Mouse (Mus musculus) bone marrow macrophage, adult 2 months (primary cell): Measurements from ENCODE around the gene Tceal3.

ENCODE experiments used
- CTCF ChIP-seq: IDR thresholded peaks from 2 replicates; pipeline ENCODE4 v1.5.1; 2012; ENCODE audit warnings: low read depth, mild to moderate bottlenecking, low read length, moderate library complexity
- POLR2A ChIP-seq: IDR thresholded peaks from 2 replicates; pipeline ENCODE4 v1.6.1; 2012; ENCODE audit warnings: mild to moderate bottlenecking, low read depth, low read length, borderline replicate concordance

DNA sequence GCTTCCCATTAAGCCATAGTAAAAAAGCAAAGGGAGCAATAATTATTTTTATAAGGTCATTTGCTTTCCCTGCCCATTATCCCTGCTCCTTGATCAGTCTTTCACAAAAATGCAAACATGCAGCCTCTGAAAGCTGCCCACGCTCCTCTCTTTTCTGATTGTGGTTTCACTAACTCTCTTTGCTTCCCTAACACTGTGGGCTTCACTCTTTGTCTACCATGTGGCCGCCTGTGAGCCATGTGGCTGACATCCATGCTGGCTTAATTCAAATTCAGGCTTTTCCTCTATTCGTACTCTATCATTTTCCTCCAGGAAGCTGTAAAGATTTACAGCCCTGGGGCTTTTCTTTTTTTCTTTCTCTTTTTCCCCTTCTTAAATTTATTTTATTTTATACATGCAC, 20.7 kb downstream of the Tceal3 start:
- TF ChIP-seq CTCF (no peak), POLR2A (no peak)
